Mouse (Mus musculus) neural tube, embryonic 14.5 days (tissue): ENCODE measurements at regions not wholly inside any gene's neighbourhood (a gene's known extent, or its start where the extent isn't known, plus 50 kb on each side); places are given as distances from the start of the nearest gene placed in this dataset.

Experiments
- ATAC-seq: fragments of 200-750 bp; cut with Nextera tagmentation; 2 replicates; pipeline ENCODE4 v1.8.0; 2017; ENCODE audit warnings: low read depth, mild to moderate bottlenecking, moderate TSS enrichment, moderate library complexity
- H3K27ac ChIP-seq: fragments of 300-500 bp; sonication (generic); 2 replicates; pipeline ENCODE4 v1.5.1; 2014; ENCODE audit warnings: low read depth, mild to moderate bottlenecking, control low read depth, low read length, moderate library complexity, mixed read lengths
- H3K27me3 ChIP-seq: fragments of 300-500 bp; sonication (generic); 2 replicates; pipeline ENCODE4 v1.6.1; 2014; ENCODE audit warnings: low read length; ENCODE audit not compliant: control insufficient read depth, insufficient read depth
- H3K36me3 ChIP-seq: fragments of 300-500 bp; sonication (generic); 2 replicates; pipeline ENCODE4 v1.6.1; 2014; ENCODE audit warnings: low read length, mixed read lengths; ENCODE audit not compliant: control insufficient read depth, insufficient read depth
- H3K4me1 ChIP-seq: fragments of 300-500 bp; sonication (generic); 2 replicates; pipeline ENCODE4 v1.6.1; 2014; ENCODE audit warnings: low read length; ENCODE audit not compliant: control insufficient read depth, insufficient read depth
- H3K4me2 ChIP-seq: fragments of 300-500 bp; sonication (generic); 2 replicates; pipeline ENCODE4 v1.6.1; 2014; ENCODE audit warnings: mild to moderate bottlenecking, low read depth, low read length, control low read depth
- H3K4me3 ChIP-seq: fragments of 300-500 bp; sonication (generic); 2 replicates; pipeline ENCODE4 v1.5.1; 2014; ENCODE audit warnings: low read depth, low read length, control low read depth, mixed read lengths
- H3K9ac ChIP-seq: fragments of 300-500 bp; sonication (generic); replicated peaks from 2 replicates; pipeline ENCODE4 v1.6.1; 2014; ENCODE audit warnings: low read depth, mild to moderate bottlenecking, control low read depth, low read length, mixed read lengths
- H3K9me3 ChIP-seq: fragments of 300-500 bp; sonication (generic); 2 replicates; pipeline ENCODE4 v1.6.1; 2016; ENCODE audit warnings: low read length; ENCODE audit not compliant: control insufficient read depth
- WGBS: fragments of 180-500 bp; shearing (Covaris S2); extraction: QIAGEN DNeasy Blood & Tissue Kit; methylation state at CpG from one replicate; pipeline ENCODE4 v1.1.7; 2014; 5-methylcytosine and 5-hydroxymethylcytosine counted together

- Histone ChIP-seq H3K4me2 (no peak overlapping the region), H3K4me1 (no peaks in the 10 kb centered on the region), H3K27ac (no peak overlapping the region; the same call in 1 of the 2 replicates), H3K9ac (no peak overlapping the region), H3K9me3 (no peaks in the 10 kb centered on the region), H3K4me3 (no peak overlapping the region), H3K36me3 (no peaks in the 10 kb centered on the region), H3K27me3 (no peaks in the 10 kb centered on the region)
- 58% methylated on average over 12 of the region's 12 CpGs for WGBS
- no peak for ATAC-seq
These were observed 58.9 kb upstream of the Mtpn start for GRCm38 (mm10) chr6:35598406-35599185.

- Histone ChIP-seq H3K27me3 (no peaks in the 10 kb centered on the region), H3K27ac (no peak overlapping the region), H3K36me3 (no peaks in the 10 kb centered on the region), H3K9ac (no peak overlapping the region), H3K9me3 (no peaks in the 10 kb centered on the region), H3K4me3 (no peak overlapping the region), H3K4me2 (no peak overlapping the region), H3K4me1 (no peaks in the 10 kb centered on the region)
- WGBS = 83% methylated on average over 2 of the region's 2 CpGs
- ATAC-seq = no peak
These were observed 55.3 kb upstream of the Mtpn start for GRCm38 (mm10) chr6:35595012-35595411.

GRCm38 (mm10) chr6:35592234-35592633, 52.5 kb upstream of the Mtpn start:
- Histone ChIP-seq H3K27ac (no peak overlapping the region), H3K9me3 (no peaks in the 10 kb centered on the region), H3K4me2 (no peak overlapping the region), H3K4me1 (no peaks in the 10 kb centered on the region), H3K4me3 (no peak overlapping the region), H3K27me3 (no peaks in the 10 kb centered on the region), H3K9ac (no peak overlapping the region), H3K36me3 (no peaks in the 10 kb centered on the region)
- WGBS = 79% methylated on average over 3 of the region's 3 CpGs
- ATAC-seq = no peak
